Mouse (Mus musculus): ENCODE results near the gene Zfand6.

Gene Zfand6

GRCm38 (mm10) chr7:84594087-84594916 lies 95.5 kb downstream of the Zfand6 start:
- peak; percentile 15 to 26 for DNase-seq (ENCODE audit: low spot score in 2 of 2)

- no peak for DNase-seq (ENCODE audit: low spot score in 2 of 2)
Measured at GRCm38 (mm10) chr7:84591347-84591746, 98.4 kb downstream of the Zfand6 start.

- no peak for DNase-seq (ENCODE audit: low spot score in 2 of 2)
Measured at GRCm38 (mm10) chr7:84590622-84591021, 99.1 kb downstream of the Zfand6 start.

- DNase-seq (ENCODE audit: low spot score in 2 of 2): no peak
Measured at GRCm38 (mm10) chr7:84587101-84587783, 102.5 kb downstream of the Zfand6 start.

GRCm38 (mm10) chr7:84586360-84587100 lies 103.2 kb downstream of the Zfand6 start:
- DNase-seq (ENCODE audit: low spot score in 2 of 2): no peak

- DNase-seq (ENCODE audit: low spot score in 2 of 2): no peak
Measured at GRCm38 (mm10) chr7:84585086-84585485, 104.7 kb downstream of the Zfand6 start.

- DNase-seq (ENCODE audit: low spot score in 2 of 2): no peak
Measured at GRCm38 (mm10) chr7:84579769-84580168, 110.0 kb downstream of the Zfand6 start.

- no peak for DNase-seq (ENCODE audit: low spot score in 2 of 2)
Measured at GRCm38 (mm10) chr7:84578841-84579240, 110.9 kb downstream of the Zfand6 start.

- no peak for DNase-seq (ENCODE audit: low spot score in 2 of 2)
Measured at GRCm38 (mm10) chr7:84577034-84577433, 112.7 kb downstream of the Zfand6 start.

- DNase-seq (ENCODE audit: low spot score in 2 of 2): peak; percentile 41 to 47
Measured at GRCm38 (mm10) chr7:84566200-84566599, 123.6 kb downstream of the Zfand6 start.

GRCm38 (mm10) chr7:84564236-84564635 lies 125.5 kb downstream of the Zfand6 start:
- DNase-seq (ENCODE audit: low spot score in 2 of 2): no peak

Measured in heart, adult 9 months (tissue).